Mouse (Mus musculus) granulocyte monocyte progenitor cell, adult 5-6 weeks (primary cell): ENCODE data around the gene Dpyd. TPM values are rescaled to one million over a fixed set of nuclear protein-coding genes. Genes with fewer than 3 reads are reported as not detected.

Experiments used
- ATAC-seq: replicated peaks from 2 replicates; pipeline ENCODE4 v1.8.0; 2016; ENCODE audit warnings: mild to moderate bottlenecking, moderate TSS enrichment, inconsistent platforms; ENCODE audit not compliant: poor library complexity, severe bottlenecking
- total RNA-seq, 2 experiments: library from RNA; stranded (forward) in 1 of 2; stranded (reverse) in 1 of 2; fragments of 200-712, 200-1000 nt in 1 of 2; fragments of >200 nt in 1 of 2; fragmentation: Nextera tagmentation in 1 of 2; gene quantifications; 2 replicates each; pipeline ENCODE4 v1.2.3; 2014 to 2017

Gene Dpyd
- total RNA-seq (2014; fragmentation: Nextera tagmentation) (not detected in 2 replicates), total RNA-seq (2017) (not detected in 2 replicates)

DNA sequence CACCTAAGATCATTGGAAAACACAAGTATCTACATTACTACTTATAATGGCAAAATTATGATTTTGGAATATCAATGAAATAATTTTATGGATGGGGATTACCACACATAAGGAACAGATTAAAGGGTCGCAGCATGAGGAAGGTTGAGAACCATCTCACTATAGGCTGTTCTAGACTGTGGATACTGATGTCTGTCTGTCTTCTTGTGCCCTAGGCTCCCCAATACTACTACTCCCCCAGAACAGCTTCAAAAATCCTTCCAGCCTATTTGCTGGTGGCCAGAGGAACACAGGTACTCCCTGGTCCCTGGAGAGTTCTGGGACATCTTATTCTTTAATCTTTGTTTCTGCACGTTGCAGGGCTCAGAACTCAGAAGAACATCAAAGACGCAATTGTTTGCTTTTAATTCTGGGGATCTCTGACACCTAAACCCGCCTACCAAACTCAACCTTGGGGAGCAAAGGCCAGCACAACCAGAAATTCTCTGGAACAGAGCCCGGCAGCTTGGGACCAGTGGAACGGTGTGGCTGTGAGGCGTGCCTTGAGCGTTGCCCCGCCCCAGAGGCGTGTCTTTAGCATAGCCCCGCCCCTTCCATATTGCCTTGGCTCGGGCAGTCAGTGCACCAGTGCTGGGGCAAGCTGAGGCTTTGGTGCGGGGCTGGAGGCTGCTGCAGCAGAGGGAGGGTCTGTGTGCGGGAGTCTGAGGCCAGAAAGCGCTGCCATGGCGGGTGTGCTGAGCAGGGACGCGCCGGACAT, at the start of gene Dpyd:
Dpyd (plus strand) TSS at position 576 of the 757 bp plus-strand sequence.
- ATAC-seq = peak; percentile 53

GRCm38 (mm10) chr3:118537676-118538075, 24.3 kb upstream of the Dpyd start:
- ATAC-seq = no peak

GRCm38 (mm10) chr3:118541766-118542165, 20.2 kb upstream of the Dpyd start:
- no peak for ATAC-seq

GRCm38 (mm10) chr3:118547551-118548210, 14.2 kb upstream of the Dpyd start:
- ATAC-seq = no peak

GRCm38 (mm10) chr3:118557605-118558004, 4.3 kb upstream of the Dpyd start:
- ATAC-seq = no peak

- no peak for ATAC-seq
These were observed 2.0 kb upstream of the Dpyd start for GRCm38 (mm10) chr3:118559936-118560335.

- 0 out of 2 replicates have a peak, but pooled peaks have one; percentile 25 for ATAC-seq
These were observed 362 bp downstream of the Dpyd start for GRCm38 (mm10) chr3:118562311-118562671.

- no peak for ATAC-seq
These were observed 4.8 kb downstream of the Dpyd start for GRCm38 (mm10) chr3:118566779-118567178.

DNA sequence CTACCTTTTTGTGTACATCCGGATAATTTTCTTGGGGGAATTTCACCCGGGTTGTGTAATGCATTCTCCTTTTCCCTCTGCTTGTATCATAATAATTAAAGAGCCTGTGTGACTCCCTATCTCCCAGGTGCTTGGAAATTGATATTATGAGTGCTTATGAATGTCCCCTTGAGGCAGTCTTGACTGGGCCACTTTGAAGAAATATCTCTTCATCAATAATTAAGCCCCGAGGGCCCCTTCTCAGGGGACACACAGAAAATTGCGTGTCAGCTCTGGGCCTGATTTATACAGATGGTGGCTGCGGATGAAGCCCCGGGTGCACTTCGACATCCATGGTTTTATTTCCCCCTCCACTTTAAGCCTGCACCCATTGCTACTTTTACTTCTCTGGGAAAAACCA, 8.3 kb downstream of the Dpyd start:
- no peak for ATAC-seq

- ATAC-seq = no peak
These were observed 28.6 kb downstream of the Dpyd start for GRCm38 (mm10) chr3:118590559-118590958.

DNA sequence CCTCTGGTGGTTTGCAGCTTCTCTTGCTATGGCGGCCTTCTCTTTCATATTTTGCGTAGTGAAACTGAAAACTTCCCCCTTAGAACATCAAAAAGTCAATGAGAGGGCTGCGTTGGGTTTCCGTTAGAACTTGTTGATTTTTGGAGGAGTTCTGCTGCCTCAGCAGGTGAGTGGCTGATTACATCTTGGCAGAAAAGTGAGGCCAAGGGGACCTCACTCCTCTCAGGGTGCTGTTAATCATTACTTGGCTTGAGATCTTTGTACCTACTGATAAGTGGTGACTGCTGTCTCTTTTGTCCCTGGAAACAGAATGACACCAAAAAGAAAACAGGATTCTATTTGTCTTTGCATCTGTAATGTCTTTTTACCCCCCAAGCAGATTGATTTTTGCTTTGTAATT, 32.9 kb downstream of the Dpyd start:
- ATAC-seq = no peak

DNA sequence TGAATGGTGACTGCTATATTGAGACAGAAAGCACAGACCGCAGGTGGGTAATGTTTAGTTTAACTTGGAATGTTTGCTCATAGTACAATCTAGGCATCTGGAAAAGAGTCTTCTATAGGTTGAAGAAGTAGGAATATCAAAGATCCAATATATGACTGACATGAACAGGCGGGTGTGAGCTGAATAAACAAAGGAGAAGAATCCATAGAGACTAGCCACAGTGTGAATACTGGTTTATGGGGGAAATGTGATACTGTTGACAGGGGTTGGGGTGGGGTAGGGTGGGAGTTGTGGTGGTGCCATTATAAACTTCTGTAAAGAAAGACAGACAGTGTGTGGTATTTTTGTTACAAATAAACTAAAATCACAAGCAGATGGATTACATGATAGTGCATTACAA, 33.8 kb downstream of the Dpyd start:
- ATAC-seq = no peak

- no peak for ATAC-seq
These were observed 40.0 kb downstream of the Dpyd start for GRCm38 (mm10) chr3:118601689-118602640.

DNA sequence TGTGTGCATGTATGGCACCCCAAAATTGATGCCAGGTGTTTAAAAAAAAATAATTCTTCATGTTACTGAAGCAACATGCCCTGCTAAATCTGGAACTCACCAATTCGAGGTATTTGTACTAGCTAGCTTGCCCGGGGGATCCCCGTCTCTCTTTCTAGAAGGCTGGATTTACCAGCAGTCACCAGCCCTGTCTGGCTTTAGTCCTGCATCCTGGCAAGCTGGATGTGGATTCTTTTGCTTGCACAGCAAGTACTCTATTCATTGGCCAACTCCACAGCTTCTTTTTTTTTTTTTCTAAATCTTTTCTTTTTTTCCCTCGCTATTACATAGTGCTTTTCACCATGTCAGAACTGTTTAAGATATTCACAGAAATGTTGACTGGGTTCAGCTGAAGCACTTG, 46.8 kb downstream of the Dpyd start:
- no peak for ATAC-seq

DNA sequence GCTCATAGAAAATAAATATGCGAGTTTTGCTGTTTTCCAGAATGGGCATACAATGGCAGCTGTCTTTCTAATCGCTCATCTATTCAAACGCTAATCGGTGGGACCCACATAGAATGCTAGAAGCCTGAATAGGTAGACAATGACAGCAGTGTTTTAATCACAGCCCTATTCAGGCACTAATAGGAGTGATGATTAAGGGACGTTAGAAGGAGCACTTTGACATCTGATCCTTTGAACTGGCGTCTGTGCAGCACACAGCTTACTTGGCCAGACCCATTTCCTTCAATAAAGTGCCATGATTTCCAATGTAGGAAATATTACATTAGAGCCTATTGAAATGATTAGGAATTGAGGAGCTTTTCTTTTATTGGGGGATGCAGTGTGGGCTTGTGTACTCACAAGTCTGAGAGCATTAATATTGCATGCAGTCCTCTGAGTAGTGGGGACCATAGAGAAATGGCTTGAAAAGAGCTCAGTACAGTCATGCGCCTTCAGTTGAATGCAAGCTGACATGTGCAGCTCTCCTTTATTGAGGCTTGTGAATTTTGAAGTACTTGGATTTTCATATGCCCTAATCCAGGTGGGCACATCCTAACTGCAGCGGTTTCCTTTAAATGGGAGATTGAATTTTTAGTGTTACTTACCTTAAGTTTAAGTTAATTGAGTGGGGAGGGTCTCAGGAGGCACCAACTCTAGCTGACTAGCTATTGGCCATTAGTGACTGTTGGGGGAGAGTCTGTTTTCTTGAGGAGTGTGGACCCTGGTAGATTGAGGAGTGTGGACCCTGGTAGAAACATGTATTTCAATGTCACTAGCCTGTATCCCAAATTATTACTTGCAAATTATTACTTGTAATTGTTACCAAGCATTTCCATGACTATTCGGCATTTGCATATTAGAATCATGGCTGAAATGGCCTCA, 64.8 kb downstream of the Dpyd start:
- no peak for ATAC-seq

DNA sequence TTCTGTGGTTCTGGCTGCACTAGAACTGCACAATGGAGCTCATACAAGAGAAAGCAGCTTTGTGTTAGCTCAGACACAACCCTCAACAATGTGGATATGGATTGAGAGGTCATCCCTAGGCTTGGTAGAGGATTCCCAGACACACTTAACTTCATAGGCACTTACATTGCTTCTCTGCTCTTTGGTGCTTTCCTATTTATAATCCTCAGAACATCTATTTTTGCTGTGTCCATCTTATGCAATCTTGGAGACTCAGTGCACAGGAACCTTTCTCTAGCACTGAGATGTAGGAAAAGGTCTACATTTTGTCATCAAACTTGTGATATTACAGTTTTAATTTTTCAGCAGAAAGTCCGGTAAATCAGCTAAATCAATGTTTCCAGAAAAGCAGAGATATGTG, 67.8 kb downstream of the Dpyd start:
- no peak for ATAC-seq

- ATAC-seq = no peak
These were observed 84.2 kb downstream of the Dpyd start for GRCm38 (mm10) chr3:118646024-118646570.

DNA sequence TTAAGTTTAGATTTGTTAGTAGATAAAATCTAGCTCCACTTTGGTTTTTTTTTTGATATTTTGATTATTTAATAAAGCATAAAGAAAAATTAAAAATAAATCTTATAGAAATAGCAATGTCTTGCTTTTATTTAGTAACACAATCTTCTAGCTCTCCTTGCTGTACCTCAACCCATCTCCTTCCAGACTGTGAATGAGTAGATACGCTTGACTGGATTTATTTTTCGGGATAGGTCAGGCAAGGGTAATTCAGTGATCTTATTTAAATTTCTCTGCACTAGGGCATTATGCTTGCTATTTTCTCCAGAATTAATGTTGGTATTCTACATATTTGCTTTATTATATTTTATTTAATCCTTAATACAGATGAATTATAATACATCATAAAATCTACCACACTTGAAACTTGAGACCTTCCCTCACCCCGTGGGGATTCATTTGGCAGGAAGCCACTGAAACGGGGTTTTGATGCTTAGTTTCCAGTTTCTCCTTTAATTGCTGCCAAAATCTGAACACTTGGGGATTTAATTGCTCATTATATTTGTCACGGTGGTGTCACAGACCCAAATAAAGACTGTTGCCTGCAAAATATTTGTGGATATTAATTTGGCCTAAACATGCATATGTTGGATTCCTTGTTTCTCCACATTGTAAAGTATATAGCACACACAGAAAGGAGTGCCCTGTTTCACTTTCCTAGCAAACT, 102.2 kb downstream of the Dpyd start:
- ATAC-seq = no peak
